12 mouse cellular contexts compared by ENCODE assay signal in the genomic region with DNA sequence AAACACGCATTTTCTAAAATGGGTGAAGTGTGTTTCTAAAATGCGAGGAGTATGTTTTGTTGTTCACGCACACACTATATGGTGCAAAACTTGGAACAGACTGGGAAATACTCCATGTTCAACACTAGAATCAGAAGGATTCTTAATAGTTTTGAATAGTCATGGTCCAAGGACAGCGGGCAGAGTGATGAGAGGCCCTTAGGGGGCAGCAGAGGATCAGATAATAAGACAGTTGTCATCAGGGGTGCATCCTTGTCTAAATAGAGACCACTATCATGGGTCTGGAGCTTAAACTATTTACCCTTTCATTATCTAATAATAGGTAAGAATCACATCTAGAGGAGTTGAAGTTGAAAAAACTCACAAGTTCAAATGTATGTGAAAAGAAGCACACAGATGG.
A peak's percentile ranks its signal among the peaks of the same experiment; 100 is the strongest.
DNase-seq lines count a peak whose midpoint lies in the region; ATAC-seq lines count a peak whose summit lies in the region.
"Had no signal": no experiment of that assay in that cellular context is flagged by ENCODE, and none has a peak within 500 bp of the region (broad histone marks: within the 10 kb centered on the region; RNA-seq: fewer than 3 reads in every experiment).

No protein-coding gene starts in this region.

- peak; percentile 54; the same call in 1 of the 2 replicates for ATAC-seq in hindbrain, embryonic 11.5 days (ENCODE audit: low FRiP score)
- ATAC-seq in midbrain, embryonic 11.5 days (ENCODE audit: low FRiP score) = peak; percentile 63; the same call in 1 of the 2 replicates
- peak; percentile 72 for ATAC-seq in common myeloid progenitor, adult 5-6 weeks (replicated peaks; ENCODE audit: low read depth, poor library complexity, severe bottlenecking)

- no peak overlapping the region for H3K27ac ChIP-seq in hindbrain, embryonic 11.5 days (ENCODE audit: low read depth, low read length)
- no peak overlapping the region for H3K27ac ChIP-seq in hindbrain, embryonic 10.5 days
- no peak overlapping the region for H3K27ac ChIP-seq in midbrain, embryonic 11.5 days (ENCODE audit: low read depth, low read length)
- no peak overlapping the region for H3K27ac ChIP-seq in midbrain, embryonic 10.5 days (replicated peaks)
- H3K27ac ChIP-seq: limb, embryonic 15.5 days; neural tube, embryonic 13.5 days had no signal

- H3K9me3 ChIP-seq in hindbrain, embryonic 11.5 days (ENCODE audit: control insufficient read depth, low read length) = no peaks in the 10 kb centered on the region
- H3K9me3 ChIP-seq in hindbrain, embryonic 10.5 days = no peaks in the 10 kb centered on the region
- H3K9me3 ChIP-seq in midbrain, embryonic 11.5 days (ENCODE audit: control insufficient read depth, low read length) = no peaks in the 10 kb centered on the region
- H3K9me3 ChIP-seq in midbrain, embryonic 10.5 days (replicated peaks) = no peaks in the 10 kb centered on the region
- H3K9me3 ChIP-seq: limb, embryonic 15.5 days; neural tube, embryonic 13.5 days had no signal

- 63% methylated on average over 4 of the region's 4 CpGs for WGBS in hindbrain, embryonic 11.5 days
- 69% methylated on average over 4 of the region's 4 CpGs for WGBS in hindbrain, embryonic 10.5 days
- WGBS in midbrain, embryonic 11.5 days = 65% methylated on average over 4 of the region's 4 CpGs
- 62% methylated on average over 4 of the region's 4 CpGs for WGBS in midbrain, embryonic 10.5 days

- no peak overlapping the region for H3K4me2 ChIP-seq in hindbrain, embryonic 11.5 days (replicated peaks; ENCODE audit: low read depth, low read length)
- H3K4me2 ChIP-seq in midbrain, embryonic 11.5 days = no peak overlapping the region
- H3K4me2 ChIP-seq: limb, embryonic 15.5 days; neural tube, embryonic 13.5 days had no signal

- no peak overlapping the region for H3K9ac ChIP-seq in hindbrain, embryonic 11.5 days (ENCODE audit: low read depth, low read length)
- H3K9ac ChIP-seq in midbrain, embryonic 11.5 days (ENCODE audit: low read length) = no peak overlapping the region
- H3K9ac ChIP-seq: limb, embryonic 15.5 days; neural tube, embryonic 13.5 days had no signal

- H3K4me1 ChIP-seq in hindbrain, embryonic 11.5 days (replicated peaks; ENCODE audit: control insufficient read depth, insufficient read depth, low read length) = no peaks in the 10 kb centered on the region
- no peaks in the 10 kb centered on the region for H3K4me1 ChIP-seq in hindbrain, embryonic 10.5 days (replicated peaks)
- no peaks in the 10 kb centered on the region for H3K4me1 ChIP-seq in midbrain, embryonic 11.5 days (ENCODE audit: control insufficient read depth, insufficient read depth, low read length)
- no peaks in the 10 kb centered on the region for H3K4me1 ChIP-seq in midbrain, embryonic 10.5 days
- H3K4me1 ChIP-seq: limb, embryonic 15.5 days; neural tube, embryonic 13.5 days had no signal

- peak; percentile 37 for DNase-seq in hindbrain, embryonic 11.5 days (ENCODE audit: low spot score)
- no peak for DNase-seq in hindbrain, embryonic 10.5 days (ENCODE audit: low spot score)
- no peak for DNase-seq in midbrain, embryonic 11.5 days (ENCODE audit: low spot score, missing footprints)
- DNase-seq in midbrain, embryonic 10.5 days (ENCODE audit: low spot score) = no peak
- peak; percentile 54 for DNase-seq in retina, postnatal 1 day
- DNase-seq in spleen, adult 12 weeks (ENCODE audit: low spot score) = no peak
- no peak for DNase-seq in Muller cell, postnatal 12 days (ENCODE audit: inconsistent ontology term)
- DNase-seq: heart, postnatal 36 days had no signal

- H3K4me3 ChIP-seq in hindbrain, embryonic 11.5 days (ENCODE audit: low read depth, low read length) = no peak overlapping the region
- no peak overlapping the region for H3K4me3 ChIP-seq in hindbrain, embryonic 10.5 days
- no peak overlapping the region for H3K4me3 ChIP-seq in midbrain, embryonic 11.5 days (ENCODE audit: low read depth, low read length)
- no peak overlapping the region for H3K4me3 ChIP-seq in midbrain, embryonic 10.5 days
- H3K4me3 ChIP-seq: erythroblast, embryonic 14.5 days; limb, embryonic 15.5 days; neural tube, embryonic 13.5 days had no signal

- H3K36me3 ChIP-seq in hindbrain, embryonic 11.5 days (ENCODE audit: control insufficient read depth, insufficient read depth, low read length) = no peaks in the 10 kb centered on the region
- H3K36me3 ChIP-seq in hindbrain, embryonic 10.5 days = no peaks in the 10 kb centered on the region
- H3K36me3 ChIP-seq in midbrain, embryonic 11.5 days (ENCODE audit: control insufficient read depth, insufficient read depth, low read length) = no peaks in the 10 kb centered on the region
- no peaks in the 10 kb centered on the region for H3K36me3 ChIP-seq in midbrain, embryonic 10.5 days
- H3K36me3 ChIP-seq: limb, embryonic 15.5 days; neural tube, embryonic 13.5 days had no signal

- H3K27me3 ChIP-seq in hindbrain, embryonic 11.5 days (ENCODE audit: control insufficient read depth, insufficient read depth, low read length) = no peaks in the 10 kb centered on the region
- H3K27me3 ChIP-seq in hindbrain, embryonic 10.5 days (ENCODE audit: insufficient read depth, poor library complexity, severe bottlenecking) = no peaks in the 10 kb centered on the region
- H3K27me3 ChIP-seq in midbrain, embryonic 11.5 days (ENCODE audit: control insufficient read depth, insufficient read depth, low read length) = no peaks in the 10 kb centered on the region
- H3K27me3 ChIP-seq in midbrain, embryonic 10.5 days (ENCODE audit: low read depth, poor library complexity, severe bottlenecking) = no peaks in the 10 kb centered on the region
- H3K27me3 ChIP-seq: limb, embryonic 15.5 days; neural tube, embryonic 13.5 days had no signal

Comparison
In these comparisons a context has a peak if more than half of its experiments do, and no peak if none do; other contexts are left out.
1. DNase-seq: peak in hindbrain, embryonic 11.5 days (single experiment) and retina, postnatal 1 day (single experiment); none in hindbrain, embryonic 10.5 days (single experiment), midbrain, embryonic 11.5 days (single experiment), midbrain, embryonic 10.5 days (single experiment), spleen, adult 12 weeks (single experiment) and Muller cell, postnatal 12 days (single experiment).
2. Peak in every context shown above with its lines, with median percentiles within 50 percentile points of each other: ATAC-seq.